Mouse (Mus musculus): ENCODE results near the gene Sp140. TPM values are rescaled to one million over a fixed set of nuclear protein-coding genes. Genes with fewer than 3 reads are reported as not detected.

The Sp140 gene
- 3.5 TPM for polyA plus RNA-seq (2014; fragmentation: Illumina TruSeq; extraction: RNeasy Lipid Tissue Mini Kit (QIAGEN cat#74804); ENCODE audit: low read depth, low replicate concordance)

DNA sequence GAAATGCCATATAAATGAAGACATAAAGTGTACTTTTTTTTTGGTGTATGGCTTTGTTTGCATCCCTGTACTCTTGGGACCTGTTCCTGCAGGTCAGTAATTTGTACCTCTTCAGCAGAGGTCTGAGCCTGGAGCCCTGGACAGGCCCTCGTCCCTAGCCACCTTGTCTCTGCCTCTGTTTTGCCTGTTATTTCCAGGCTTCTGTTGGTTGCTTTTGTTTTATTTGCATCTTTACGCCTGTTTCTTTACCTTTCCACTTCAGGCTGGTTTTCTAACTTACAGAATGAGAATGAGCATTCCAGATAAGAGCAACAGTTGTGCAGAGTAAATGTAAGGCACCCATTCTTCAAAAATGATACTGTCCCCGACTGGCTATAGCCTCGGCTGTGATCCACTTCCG, at the start of gene Sp140:
Gene Sp140, plus strand, starts transcription at position 301 of the 400 bp plus-strand sequence.

GRCm38 (mm10) chr1:85575376-85575775, 24.8 kb upstream of the Sp140 start, which contains the start of gene G530012D18Rik:
TSS of gene G530012D18Rik (plus strand) at chr1:85575676.

DNA sequence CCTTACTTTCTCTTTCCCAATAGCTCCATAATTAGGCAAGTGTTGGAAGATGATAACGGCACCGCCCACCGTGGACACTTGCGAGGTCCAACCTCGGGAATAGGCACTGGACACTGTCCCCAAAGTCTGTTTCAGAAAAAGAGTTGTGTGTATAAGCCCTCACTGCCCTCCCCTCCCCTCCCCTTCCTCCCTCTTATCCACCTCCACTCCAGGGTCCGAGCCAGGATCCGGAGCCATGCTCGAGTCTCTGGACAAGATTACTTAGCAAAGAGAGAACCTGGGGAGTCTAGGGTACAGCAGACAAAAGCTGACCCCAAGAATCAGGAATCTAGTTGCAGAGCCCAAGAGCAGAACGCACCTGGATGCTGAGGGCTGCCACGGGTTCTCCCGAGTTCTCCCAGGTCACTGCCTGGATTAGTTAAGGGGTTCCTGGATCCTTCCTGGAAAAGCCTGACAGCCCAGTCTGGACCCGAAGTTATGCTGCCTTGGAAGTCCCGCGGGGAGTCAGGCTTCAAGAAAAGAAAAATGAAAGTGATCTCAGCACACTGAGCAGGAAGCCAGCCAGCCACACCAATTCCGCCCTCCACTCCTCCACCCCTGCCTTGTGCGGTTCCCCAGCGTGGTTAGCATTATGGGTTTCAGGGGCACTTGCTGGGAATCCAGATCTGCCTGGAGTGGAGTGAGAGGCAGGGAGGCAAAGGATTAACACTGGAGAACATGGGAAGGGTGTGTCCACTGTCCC, 1.7 kb upstream of the Sp140 start, which contains the start of gene Sp110:
Gene Sp110, minus strand, starts transcription at position 547 of the 742 bp plus-strand sequence.

DNA sequence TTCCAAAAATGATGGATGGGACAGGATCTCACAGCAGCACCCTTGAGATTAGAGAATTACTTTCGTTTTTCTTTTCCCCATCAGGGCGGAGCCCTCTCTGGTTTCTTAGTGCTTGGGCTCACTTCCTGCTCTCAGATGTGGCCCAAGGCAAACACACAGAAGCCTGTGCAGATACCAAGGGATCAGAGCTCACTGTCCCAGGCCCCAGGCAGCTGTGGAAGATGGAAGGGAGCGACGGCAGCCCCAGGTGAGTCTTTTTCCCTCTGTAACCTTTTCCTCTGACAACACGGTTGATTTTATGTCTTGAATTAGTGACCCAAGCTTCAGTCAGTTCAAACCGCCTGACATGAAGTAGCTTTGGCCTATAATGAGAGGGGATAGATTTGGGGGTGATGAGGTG, 49.7 kb downstream of the Sp140 start, which contains the start of gene Sp100:
Gene Sp100, plus strand, starts transcription at position 108 of the 400 bp plus-strand sequence.

Other genes starting within 250 kb of the Sp140 start
- not detected for gene G530012D18Rik, start 24.7 kb upstream of the Sp140 start, polyA plus RNA-seq (2014; fragmentation: Illumina TruSeq; extraction: RNeasy Lipid Tissue Mini Kit (QIAGEN cat#74804); ENCODE audit: low read depth, low replicate concordance)
- 3.2 TPM for gene Sp110, start 1.6 kb upstream of the Sp140 start, polyA plus RNA-seq (2014; fragmentation: Illumina TruSeq; extraction: RNeasy Lipid Tissue Mini Kit (QIAGEN cat#74804); ENCODE audit: low read depth, low replicate concordance)
- 42.3 TPM for gene Sp100, start 49.6 kb downstream of the Sp140 start, polyA plus RNA-seq (2014; fragmentation: Illumina TruSeq; extraction: RNeasy Lipid Tissue Mini Kit (QIAGEN cat#74804); ENCODE audit: low read depth, low replicate concordance)
- 0.73 TPM for gene A630001G21Rik, start 178.3 kb downstream of the Sp140 start, polyA plus RNA-seq (2014; fragmentation: Illumina TruSeq; extraction: RNeasy Lipid Tissue Mini Kit (QIAGEN cat#74804); ENCODE audit: low read depth, low replicate concordance)
- gene Cab39, start 193.1 kb downstream of the Sp140 start, polyA plus RNA-seq (2014; fragmentation: Illumina TruSeq; extraction: RNeasy Lipid Tissue Mini Kit (QIAGEN cat#74804); ENCODE audit: low read depth, low replicate concordance) = 177 TPM